ENCODE assay signal across 17 mouse cellular contexts in the genomic region with DNA sequence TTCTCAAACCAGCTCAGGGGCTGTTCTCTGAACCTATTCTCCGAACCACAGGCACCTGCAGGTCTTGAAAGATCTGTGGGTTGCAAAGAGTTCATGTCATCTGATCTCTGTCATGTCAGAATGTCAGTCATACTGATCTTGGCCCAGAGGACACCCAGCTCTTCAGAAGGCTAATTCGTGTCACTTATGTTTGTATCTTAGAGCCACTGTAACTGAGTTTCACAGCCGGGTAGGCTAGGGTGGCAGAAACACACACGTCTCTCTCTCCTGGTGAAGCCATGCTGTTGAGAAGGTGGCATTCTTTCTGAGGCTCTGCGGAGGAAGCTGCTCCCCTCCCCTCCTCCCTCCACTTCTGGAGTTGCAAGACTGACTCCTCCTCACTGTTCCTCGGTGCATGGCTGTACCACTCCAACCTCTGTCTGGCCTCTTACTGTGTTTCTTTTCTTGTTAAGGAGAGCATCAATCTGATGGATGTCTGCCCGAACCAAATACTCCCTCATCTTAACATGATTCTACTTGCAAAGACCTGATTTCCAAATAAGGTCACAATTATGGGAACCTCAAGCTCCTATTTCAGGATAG. TPM values are rescaled to one million over a fixed set of nuclear protein-coding genes. Genes with fewer than 3 reads are reported as not detected.
A peak's percentile ranks its signal among the peaks of the same experiment; 100 is the strongest.
DNase-seq lines count a peak whose midpoint lies in the region; ATAC-seq and TF ChIP-seq lines count a peak whose summit lies in the region.
"Had no signal": no experiment of that assay in that cellular context is flagged by ENCODE, and none has a peak within 500 bp of the region (broad histone marks: within the 10 kb centered on the region; RNA-seq: fewer than 3 reads in every experiment).

No protein-coding gene starts in this region.

- peak overlapping the region; percentile 86 for H3K27ac ChIP-seq in gastrocnemius, adult 2 months
- H3K27ac ChIP-seq in kidney, embryonic 15.5 days: no peak overlapping the region
- H3K27ac ChIP-seq in kidney, adult 2 months (ENCODE audit: insufficient read depth, low read depth, low read length): no peak overlapping the region
- H3K27ac ChIP-seq: embryonic facial prominence, embryonic 12.5 days; forebrain, embryonic 15.5 days; heart, adult 2 months; hindbrain, embryonic 10.5 days; hindbrain, embryonic 14.5 days had no signal

- TF ChIP-seq CTCF in gastrocnemius, adult 2 months (IDR thresholded peaks at IDR 0.05): no peak
- TF ChIP-seq CTCF in kidney, adult 2 months (conservative IDR thresholded peaks at IDR 0.05; ENCODE audit: insufficient read depth, insufficient read length, low read depth, low read length): no peak

- H3K4me3 ChIP-seq in gastrocnemius, adult 2 months: peak overlapping the region; percentile 17; the same call in 1 of the 2 replicates
- no peak overlapping the region for H3K4me3 ChIP-seq in kidney, embryonic 15.5 days (replicated peaks)
- H3K4me3 ChIP-seq in kidney, adult 2 months (ENCODE audit: insufficient read depth, low read depth, low read length): no peak overlapping the region
- H3K4me3 ChIP-seq: embryonic facial prominence, embryonic 12.5 days; forebrain, embryonic 15.5 days; heart, adult 2 months; heart, embryonic 12.5 days; hindbrain, embryonic 10.5 days had no signal

- 53% methylated on average over 7 of the region's 7 CpGs for WGBS in kidney, embryonic 15.5 days
- 57% methylated on average over 7 of the region's 7 CpGs for WGBS in kidney, adult 2 months

- no peak for TF ChIP-seq POLR2A in kidney, adult 2 months (IDR thresholded peaks at IDR 0.05; ENCODE audit: low read depth, low read length)

- no peaks in the 10 kb centered on the region for H3K9me3 ChIP-seq in kidney, embryonic 15.5 days (replicated peaks)
- H3K9me3 ChIP-seq: embryonic facial prominence, embryonic 12.5 days; forebrain, embryonic 15.5 days; heart, embryonic 12.5 days; hindbrain, embryonic 10.5 days had no signal

- peak; percentile 50; the same call in 1 of the 2 replicates for ATAC-seq in kidney, embryonic 15.5 days (replicated peaks; ENCODE audit: low FRiP score)
- ATAC-seq: forebrain, embryonic 15.5 days had no signal

- H3K27me3 ChIP-seq in kidney, embryonic 15.5 days: no peaks in the 10 kb centered on the region
- no peaks in the 10 kb centered on the region for H3K27me3 ChIP-seq in kidney, adult 2 months (replicated peaks; ENCODE audit: control insufficient read depth, insufficient read depth, low read length)
- H3K27me3 ChIP-seq: embryonic facial prominence, embryonic 12.5 days; forebrain, embryonic 15.5 days; heart, embryonic 12.5 days had no signal

- no peak overlapping the region for H3K4me2 ChIP-seq in kidney, embryonic 15.5 days
- H3K4me2 ChIP-seq: embryonic facial prominence, embryonic 12.5 days; forebrain, embryonic 15.5 days; heart, embryonic 12.5 days; hindbrain, embryonic 14.5 days had no signal

- DNase-seq in gastrocnemius, adult 2 months: no peak
- DNase-seq in gastrocnemius, postnatal 14 days: no peak
- DNase-seq in kidney, adult 2 months: no peak
- peak; percentile 38 for DNase-seq in right cerebral cortex, adult 18-20 months
- no peak for DNase-seq in right cerebral cortex, postnatal 4 days
- DNase-seq in gastrocnemius, adult 18-20 months (ENCODE audit: low spot score): no peak
- DNase-seq: adrenal gland, postnatal 10 days; cerebellum, adult 11-12 months; cerebellum, adult 9-10 months; cerebellum, postnatal 25 days; heart, adult 2 months had no signal

- H3K9ac ChIP-seq in kidney, embryonic 15.5 days: no peak overlapping the region
- H3K9ac ChIP-seq: embryonic facial prominence, embryonic 12.5 days; forebrain, embryonic 15.5 days; heart, embryonic 12.5 days; hindbrain, embryonic 14.5 days had no signal

- no peaks in the 10 kb centered on the region for H3K36me3 ChIP-seq in kidney, embryonic 15.5 days
- no peaks in the 10 kb centered on the region for H3K36me3 ChIP-seq in kidney, adult 2 months (ENCODE audit: control insufficient read depth, insufficient read depth, low read length)
- H3K36me3 ChIP-seq: embryonic facial prominence, embryonic 12.5 days; forebrain, embryonic 15.5 days; heart, embryonic 12.5 days; hindbrain, embryonic 10.5 days had no signal

- intact Hi-C loops in gastrocnemius, adult 2 months (cut with DNase I): no loop called here
- intact Hi-C loops in gastrocnemius, postnatal 14 days (cut with DNase I; ENCODE audit: low total_unique reads): no loop called here

- H3K4me1 ChIP-seq in kidney, embryonic 15.5 days: peaks cover 16% of the 10 kb centered on the region
- H3K4me1 ChIP-seq in kidney, adult 2 months (ENCODE audit: control insufficient read depth, insufficient read depth, low read length): no peaks in the 10 kb centered on the region
- H3K4me1 ChIP-seq: forebrain, embryonic 15.5 days had no signal

RNA-seq across cellular contexts. Expression of gene Smim20, which starts 51.1 kb away (rescaled TPM):
- 10 to 100 TPM; 55.5 to 67.5 TPM for total RNA-seq in gastrocnemius, adult 2 months (2021)
- 10 to 100 TPM; 75.4 to 80.1 TPM for total RNA-seq in gastrocnemius, postnatal 14 days (2021)
- polyA plus RNA-seq in kidney, embryonic 15.5 days (2015; fragmentation: Nextera tagmentation; extraction: Ambion mirVana): 82.0 and 82.7 TPM in 2 replicates
- polyA plus RNA-seq in kidney, adult 2 months (2012; rRNA removed): 99.5 and 103 TPM in 2 replicates
- 10 to 100 TPM; 51.0 to 57.7 TPM for total RNA-seq in gastrocnemius, adult 18-20 months (2021)
